Mouse (Mus musculus) ES-E14 (cell line): Measurements from ENCODE around the gene 2410137M14Rik. TPM values are rescaled to one million over a fixed set of nuclear protein-coding genes. Genes with fewer than 3 reads are reported as not detected.

Experiments
- DNase-seq: peaks from one replicate; pipeline ENCODE4 v3.0.0-alpha.2; 2013; ENCODE audit warnings: low read depth, low spot score
- H3K27ac ChIP-seq: 2 replicates; pipeline ENCODE4 v1.5.1; 2012; ENCODE audit warnings: low read depth, mild to moderate bottlenecking, low read length, moderate library complexity, mixed read lengths; ENCODE audit not compliant: poor library complexity, insufficient read depth, severe bottlenecking
- H3K36me3 ChIP-seq: 2 replicates; pipeline ENCODE4 v1.6.1; 2012; ENCODE audit warnings: mild to moderate bottlenecking, low read length, moderate library complexity, mixed read lengths; ENCODE audit not compliant: control insufficient read depth, poor library complexity, insufficient read depth, severe bottlenecking
- H3K4me1 ChIP-seq, 2 experiments: fragments of 150-350 bp in 1 of 2; sonication (generic) in 1 of 2; 2 replicates each; pipeline ENCODE4 v1.6.1; 2012; ENCODE audit warnings: low read length in 2 of 2, mild to moderate bottlenecking in 1 of 2, mixed read lengths in 1 of 2; ENCODE audit not compliant: control insufficient read depth in 2 of 2, insufficient read depth in 2 of 2, poor library complexity in 1 of 2
- H3K4me3 ChIP-seq, 2 experiments: fragments of 150-350 bp in 1 of 2; sonication (generic) in 1 of 2; 2 replicates each; pipeline ENCODE4 v1.5.1; 2012; ENCODE audit warnings: low read length in 2 of 2, low read depth in 1 of 2, mild to moderate bottlenecking in 1 of 2, mixed read lengths in 1 of 2; ENCODE audit not compliant: insufficient read depth in 1 of 2, poor library complexity in 1 of 2, severe bottlenecking in 1 of 2
- H3K9ac ChIP-seq: 2 replicates; pipeline ENCODE4 v1.6.1; 2012; ENCODE audit warnings: low read depth, mild to moderate bottlenecking, low read length, mixed read lengths; ENCODE audit not compliant: poor library complexity, insufficient read depth, severe bottlenecking
- H3K9me3 ChIP-seq: fragments of 150-350 bp; sonication (generic); 2 replicates; pipeline ENCODE4 v1.6.1; 2012; ENCODE audit warnings: low read depth, mild to moderate bottlenecking, low read length; ENCODE audit not compliant: control insufficient read depth, insufficient read depth
- CHD2 ChIP-seq: IDR thresholded peaks from 2 replicates; pipeline ENCODE4 v1.6.1; 2014; ENCODE audit warnings: mild to moderate bottlenecking, low read depth, low read length, inconsistent platforms
- HCFC1 ChIP-seq: IDR thresholded peaks from 2 replicates; pipeline ENCODE4 v1.6.1; 2012; ENCODE audit warnings: low read length, inconsistent platforms, borderline replicate concordance; ENCODE audit not compliant: insufficient read depth
- MAFK ChIP-seq: IDR thresholded peaks from 2 replicates; pipeline ENCODE4 v1.6.1; 2014; ENCODE audit warnings: mild to moderate bottlenecking, low read depth, low read length, inconsistent platforms; ENCODE audit not compliant: insufficient read depth
- ZC3H11A ChIP-seq: IDR thresholded peaks from 2 replicates; pipeline ENCODE4 v1.6.1; 2012; ENCODE audit warnings: low read depth, mild to moderate bottlenecking, inconsistent platforms, low read length, borderline replicate concordance
- ZNF384 ChIP-seq: IDR thresholded peaks from 2 replicates; pipeline ENCODE4 v1.6.1; 2012; ENCODE audit warnings: low read depth, low read length, inconsistent platforms
- in situ Hi-C, 2 experiments: fragments of 600-800 bp; cut with MboI; formaldehyde crosslinking; loops; one replicate each; pipeline ENCODE4 v1.15.1; 2025; ENCODE audit warnings: low sequenced_read_pairs in 2 of 2, inconsistent platforms in 1 of 2; ENCODE audit not compliant: unreplicated experiment in 2 of 2
- total RNA-seq: library from RNA; depleted of rRNA; stranded (reverse); fragments of 300-350 nt; gene quantifications from 2 replicates; pipeline ENCODE4 v1.2.3, GENCODE M21; 2012

Gene 2410137M14Rik
- total RNA-seq, 1 experiment = 14.8 TPM

- peaks cover 6% of the 10 kb centered on the region for H3K36me3 ChIP-seq
- in situ Hi-C loops = no loop called here
Observed at GRCm38 (mm10) chr17:36953062-36953461, 28.0 kb downstream of the 2410137M14Rik start.

GRCm38 (mm10) chr17:36952631-36953030 is 28.4 kb downstream of the 2410137M14Rik start:
- in situ Hi-C loops = no loop called here
- no peak overlapping the region for H3K27ac ChIP-seq
- no peak overlapping the region for H3K9ac ChIP-seq
- TF ChIP-seq CHD2 (no peak), MAFK (no peak), HCFC1 (no peak), ZNF384 (no peak), ZC3H11A (no peak)
- peaks cover 6% of the 10 kb centered on the region for H3K36me3 ChIP-seq
- no peak overlapping the region for H3K4me3 ChIP-seq
- DNase-seq = no peak
- H3K9me3 ChIP-seq = no peaks in the 10 kb centered on the region
- peaks cover 2 to 5% of the 10 kb centered on the region in 2 experiments; a peak in 2 of 4 replicates for H3K4me1 ChIP-seq

More at GRCm38 (mm10) chr17:36953062-36953461, 28.0 kb downstream of the 2410137M14Rik start:
- no peaks in the 10 kb centered on the region for H3K9me3 ChIP-seq
- no peak overlapping the region for H3K27ac ChIP-seq
- H3K4me3 ChIP-seq = no peak overlapping the region
- no peak overlapping the region for H3K9ac ChIP-seq
- no peak for TF ChIP-seq ZNF384
- TF ChIP-seq CHD2 = no peak
- no peak for TF ChIP-seq ZC3H11A
- DNase-seq = no peak
- H3K4me1 ChIP-seq = peaks cover 2 to 5% of the 10 kb centered on the region in 2 experiments; a peak in 2 of 4 replicates

- H3K4me3 ChIP-seq = peak within 1 kb of the TSS; percentile 93 to 97
- H3K9me3 ChIP-seq = no peaks in the 10 kb centered on the region
- DNase-seq = peak; percentile 99
- H3K36me3 ChIP-seq = peaks cover 6% of the 10 kb centered on the region
- H3K4me1 ChIP-seq = peaks cover 0 to 5% of the 10 kb centered on the region in 2 experiments; a peak in 3 of 4 replicates
- H3K9ac ChIP-seq = peak within 1 kb of the TSS; percentile 83
- H3K27ac ChIP-seq = peak within 1 kb of the TSS; percentile 64
- TF ChIP-seq ZC3H11A = no peak
- TF ChIP-seq CHD2 = peak; percentile 62; the same call in 1 of the 2 replicates
- peak; percentile 88 for TF ChIP-seq HCFC1
- peak; percentile 61; the same call in 1 of the 2 replicates for TF ChIP-seq MAFK
- TF ChIP-seq ZNF384 = 0 out of 2 replicates have a peak, but pooled peaks have one; percentile 16
- in situ Hi-C loops = no loop called here
Observed at GRCm38 (mm10) chr17:36950981-36951947, 29.8 kb downstream of the 2410137M14Rik start, which contains the start of gene Ppp1r11. Ppp1r11 (minus strand) TSS chr17:36951741.

GRCm38 (mm10) chr17:36949265-36949664 is 31.8 kb downstream of the 2410137M14Rik start:
- in situ Hi-C loops = no loop called here
- TF ChIP-seq CHD2 (no peak), HCFC1 (no peak), MAFK (no peak), ZC3H11A (no peak), ZNF384 (no peak)
- DNase-seq = no peak

More at GRCm38 (mm10) chr17:36949265-36949664, 31.8 kb downstream of the 2410137M14Rik start:
- H3K4me1 ChIP-seq = peaks cover 5 to 8% of the 10 kb centered on the region in 2 experiments; a peak in 3 of 4 replicates
- peaks cover 6% of the 10 kb centered on the region for H3K36me3 ChIP-seq
- H3K4me3 ChIP-seq = no peak overlapping the region
- no peaks in the 10 kb centered on the region for H3K9me3 ChIP-seq
- H3K9ac ChIP-seq = no peak overlapping the region
- H3K27ac ChIP-seq = no peak overlapping the region
